Mouse (Mus musculus): ENCODE data around the gene Wipf2.

- no peak for TF ChIP-seq TAL1 (IDR thresholded peaks at IDR 0.05; ENCODE audit: low read length)
- no peak for TF ChIP-seq GATA1 (IDR thresholded peaks at IDR 0.05; ENCODE audit: low read length)
These were observed 4.4 kb upstream of the Wipf2 start for GRCm38 (mm10) chr11:98858759-98859731.
